Mouse (Mus musculus) heart, embryonic 13.5 days (tissue): ENCODE data around the gene Klf9. TPM values are rescaled to one million over a fixed set of nuclear protein-coding genes. Genes with fewer than 3 reads are reported as not detected.

Experiments used
- ATAC-seq: fragments of 200-750 bp; cut with Nextera tagmentation; 2 replicates; pipeline ENCODE4 v1.8.0; 2017; ENCODE audit warnings: moderate TSS enrichment; ENCODE audit not compliant: insufficient number of reproducible peaks, low FRiP score, low TSS enrichment; ENCODE audit errors: extremely low read depth
- H3K27ac ChIP-seq: fragments of 300-500 bp; sonication (generic); replicated peaks from 2 replicates; pipeline ENCODE4 v1.5.1; 2015; ENCODE audit warnings: moderate library complexity, mild to moderate bottlenecking, inconsistent platforms
- H3K27me3 ChIP-seq: fragments of 300-500 bp; sonication (generic); replicated peaks from 2 replicates; pipeline ENCODE4 v1.6.1; 2015; ENCODE audit warnings: mild to moderate bottlenecking, inconsistent platforms
- H3K36me3 ChIP-seq: fragments of 300-500 bp; sonication (generic); 2 replicates; pipeline ENCODE4 v1.6.1; 2015; ENCODE audit warnings: mild to moderate bottlenecking, inconsistent platforms
- H3K4me1 ChIP-seq: fragments of 300-500 bp; sonication (generic); 2 replicates; pipeline ENCODE4 v1.6.1; 2015; ENCODE audit warnings: inconsistent platforms
- H3K4me2 ChIP-seq: fragments of 300-500 bp; sonication (generic); 2 replicates; pipeline ENCODE4 v1.6.1; 2015; ENCODE audit warnings: inconsistent platforms, mild to moderate bottlenecking, moderate library complexity
- H3K4me3 ChIP-seq: fragments of 300-500 bp; sonication (generic); 2 replicates; pipeline ENCODE4 v1.5.1; 2015; ENCODE audit warnings: moderate library complexity, mild to moderate bottlenecking, inconsistent platforms
- H3K9ac ChIP-seq: fragments of 300-500 bp; sonication (generic); 2 replicates; pipeline ENCODE4 v1.6.1; 2015; ENCODE audit warnings: inconsistent platforms, mild to moderate bottlenecking, moderate library complexity
- H3K9me3 ChIP-seq: fragments of 300-500 bp; sonication (generic); 2 replicates; pipeline ENCODE4 v1.6.1; 2016; ENCODE audit warnings: inconsistent platforms
- WGBS: fragments of 180-500 bp; shearing (Covaris S2); methylation state at CpG from one replicate; pipeline ENCODE4 v1.1.7; 2015; ENCODE audit warnings: mixed read lengths; 5-methylcytosine and 5-hydroxymethylcytosine counted together
- polyA plus RNA-seq: library from polyadenylated mRNA; unstranded; fragments of >200 nt; fragmentation: Nextera tagmentation; extraction: Ambion mirVana; gene quantifications from 2 replicates; pipeline ENCODE4 v1.2.1, GENCODE M21; 2015

Gene Klf9
- 2.2 and 2.4 TPM in 2 replicates for polyA plus RNA-seq

DNA sequence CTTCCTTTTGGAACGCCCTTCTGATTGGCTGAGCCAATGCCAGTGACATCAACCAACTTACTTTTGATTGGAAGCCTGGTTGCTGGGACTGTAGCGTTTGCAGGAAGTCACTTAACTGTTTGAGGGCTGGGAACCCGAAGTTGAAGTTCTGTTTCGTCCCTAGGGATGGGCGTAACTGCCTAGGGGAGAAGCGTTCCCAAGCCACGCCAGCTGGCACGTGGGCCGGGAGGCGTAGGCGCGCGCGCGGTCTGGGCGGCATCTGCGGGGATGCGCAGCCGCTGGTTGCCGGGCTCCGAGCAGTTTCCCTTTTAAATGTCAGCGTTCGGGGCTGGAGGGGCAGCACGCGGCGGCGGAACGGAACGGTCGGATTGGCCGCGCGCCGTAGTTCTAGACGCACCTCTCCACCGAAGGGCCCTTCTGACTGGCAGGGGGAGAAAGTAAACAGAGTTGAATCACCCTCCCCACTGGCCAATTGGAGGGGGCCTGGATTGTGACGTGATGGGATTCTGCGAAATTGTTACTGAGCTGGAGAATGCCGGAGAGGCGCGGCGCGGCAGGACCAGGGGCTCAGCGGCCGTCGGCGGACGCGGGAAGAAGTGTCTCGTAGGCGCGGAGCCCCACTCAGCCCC is at the start of gene Klf9:
Gene Klf9, plus strand, starts transcription at position 538 of the 629 bp plus-strand sequence.
- H3K4me3 ChIP-seq: peak within 1 kb of the TSS; percentile 74
- H3K27me3 ChIP-seq: peaks cover 22% of the 10 kb centered on the region
- no peaks in the 10 kb centered on the region for H3K9me3 ChIP-seq
- peak within 1 kb of the TSS; percentile 86 for H3K27ac ChIP-seq
- H3K36me3 ChIP-seq: no peaks in the 10 kb centered on the region
- H3K4me1 ChIP-seq: peaks cover 39% of the 10 kb centered on the region
- H3K4me2 ChIP-seq: peak within 1 kb of the TSS; percentile 100
- peak; percentile 74 for ATAC-seq
- WGBS: under 1% methylated on average over 52 of the region's 52 CpGs
- H3K9ac ChIP-seq: peak within 1 kb of the TSS; percentile 83

DNA sequence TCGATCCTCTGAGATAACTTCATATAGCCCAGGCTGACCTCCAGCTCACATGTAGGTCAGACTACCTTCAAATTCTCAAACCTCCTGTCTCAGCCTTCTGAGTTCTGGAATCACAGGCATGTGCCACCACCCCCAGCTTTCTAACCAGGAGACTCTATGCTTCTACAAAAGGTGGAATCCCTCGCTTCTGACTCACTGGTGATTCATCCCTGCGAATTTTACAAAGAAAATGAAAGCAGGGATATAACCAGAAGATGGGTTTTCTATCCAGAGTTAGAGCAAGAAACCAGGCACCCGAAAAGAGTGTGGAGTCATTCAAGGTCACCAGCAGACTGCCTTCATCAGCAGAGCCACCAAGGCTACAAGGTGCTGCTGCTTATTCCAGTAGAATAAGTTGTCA is 49.4 kb upstream of the Klf9 start:
- H3K9me3 ChIP-seq: peaks cover 2% of the 10 kb centered on the region; the same call in 1 of the 2 replicates
- no peak for ATAC-seq
- H3K27me3 ChIP-seq: no peaks in the 10 kb centered on the region
- H3K9ac ChIP-seq: no peak overlapping the region
- H3K27ac ChIP-seq: no peak overlapping the region
- 69% methylated on average over 4 of the region's 4 CpGs for WGBS
- H3K4me3 ChIP-seq: no peak overlapping the region
- H3K36me3 ChIP-seq: no peaks in the 10 kb centered on the region
- H3K4me1 ChIP-seq: no peaks in the 10 kb centered on the region
- no peak overlapping the region for H3K4me2 ChIP-seq

DNA sequence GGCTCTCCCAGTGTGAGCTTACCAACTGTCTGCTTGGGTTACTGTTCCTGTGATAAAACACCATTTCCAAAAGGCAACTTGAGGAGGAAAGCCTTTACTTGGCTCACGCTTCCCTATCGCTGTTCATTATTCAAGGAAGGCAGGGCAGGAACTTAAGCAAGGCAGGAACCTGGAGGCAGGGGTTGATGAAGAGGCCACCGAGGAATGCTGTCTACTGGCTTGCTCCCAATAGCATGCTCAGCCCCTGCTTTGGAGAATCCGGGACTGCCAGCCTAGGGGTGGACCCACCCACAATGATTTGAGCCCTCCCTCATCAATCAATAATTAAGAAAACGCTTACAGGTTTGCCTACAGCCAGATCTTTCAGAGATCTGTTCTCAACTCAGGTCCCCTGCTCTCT is 47.5 kb upstream of the Klf9 start:
- Histone ChIP-seq H3K4me2 (no peak overlapping the region), H3K27me3 (no peaks in the 10 kb centered on the region), H3K27ac (no peak overlapping the region), H3K4me1 (no peaks in the 10 kb centered on the region), H3K36me3 (no peaks in the 10 kb centered on the region), H3K4me3 (no peak overlapping the region), H3K9ac (no peak overlapping the region), H3K9me3 (peaks cover 4% of the 10 kb centered on the region; the same call in 1 of the 2 replicates)
- ATAC-seq: no peak
- WGBS: 72% methylated on average over 5 of the region's 5 CpGs

DNA sequence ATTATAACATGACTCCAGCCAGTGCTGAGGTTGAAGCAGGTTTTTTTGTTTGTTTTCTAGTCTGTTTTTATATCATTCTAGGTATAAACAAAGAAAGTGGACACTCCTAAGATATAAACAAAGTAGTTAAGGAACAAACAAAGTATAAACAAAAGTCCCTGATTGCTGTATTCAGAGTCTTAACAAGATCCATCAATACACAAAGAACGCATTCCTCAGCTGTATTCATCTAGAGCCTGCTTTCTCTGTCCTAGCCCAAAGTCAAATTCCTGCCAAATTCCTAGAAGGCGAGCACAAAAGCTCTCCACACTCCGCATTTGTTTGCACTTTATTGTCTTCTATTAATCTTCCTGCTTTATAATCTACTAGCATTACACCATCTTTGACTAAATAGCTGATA is 46.1 kb upstream of the Klf9 start:
- H3K27me3 ChIP-seq: no peaks in the 10 kb centered on the region
- peaks cover 4% of the 10 kb centered on the region; the same call in 1 of the 2 replicates for H3K9me3 ChIP-seq
- no peak overlapping the region for H3K9ac ChIP-seq
- H3K27ac ChIP-seq: no peak overlapping the region
- H3K4me3 ChIP-seq: no peak overlapping the region
- WGBS: 59% methylated on average over 3 of the region's 3 CpGs
- no peak for ATAC-seq
- no peak overlapping the region for H3K4me2 ChIP-seq
- H3K4me1 ChIP-seq: no peaks in the 10 kb centered on the region
- no peaks in the 10 kb centered on the region for H3K36me3 ChIP-seq

DNA sequence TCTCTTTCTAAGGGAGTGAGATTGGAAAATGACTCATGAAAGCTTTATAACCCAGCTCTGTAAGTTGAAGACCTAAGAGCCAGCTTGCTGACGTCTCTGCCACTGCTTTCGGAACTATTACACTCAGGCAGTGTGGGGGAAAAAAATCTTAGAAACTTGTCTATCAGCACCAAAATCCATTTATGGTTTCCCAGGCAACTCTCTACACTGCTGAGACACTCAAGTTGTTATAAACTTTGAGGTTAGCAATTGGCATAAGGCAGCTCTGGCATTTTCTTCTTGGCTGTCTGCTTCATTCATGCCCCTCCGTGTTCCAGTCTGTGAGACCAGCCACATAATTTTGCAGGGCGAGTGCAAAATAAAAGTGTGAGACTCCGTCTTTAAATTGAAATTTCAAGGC is 34.2 kb upstream of the Klf9 start:
- Histone ChIP-seq H3K4me1 (no peaks in the 10 kb centered on the region), H3K9ac (no peak overlapping the region), H3K36me3 (no peaks in the 10 kb centered on the region), H3K27ac (no peak overlapping the region), H3K4me3 (no peak overlapping the region), H3K9me3 (no peaks in the 10 kb centered on the region), H3K27me3 (no peaks in the 10 kb centered on the region), H3K4me2 (no peak overlapping the region)
- no peak for ATAC-seq
- WGBS: 75% methylated on average over 5 of the region's 5 CpGs

DNA sequence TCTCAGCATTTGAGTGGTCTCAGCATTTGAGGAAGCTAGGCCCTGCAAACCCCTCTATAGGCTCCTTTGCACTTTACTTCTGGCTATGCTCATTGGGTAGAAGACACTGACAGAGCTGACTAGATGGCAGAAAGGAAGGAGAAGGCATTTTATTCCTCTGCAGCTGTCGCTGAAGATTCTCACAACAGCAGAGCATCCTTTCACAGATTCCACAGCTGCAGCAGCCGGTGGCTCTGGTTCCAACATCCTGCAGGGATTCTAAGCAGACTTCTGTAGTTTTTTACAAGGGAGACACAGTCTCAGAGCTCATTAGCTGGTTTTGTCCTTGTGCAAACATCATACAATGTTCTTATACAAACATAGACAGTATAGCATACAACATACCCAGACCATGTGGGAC is 33.7 kb upstream of the Klf9 start:
- Histone ChIP-seq H3K9ac (no peak overlapping the region), H3K4me1 (no peaks in the 10 kb centered on the region)
- 50% methylated on average over 2 of the region's 2 CpGs for WGBS

DNA sequence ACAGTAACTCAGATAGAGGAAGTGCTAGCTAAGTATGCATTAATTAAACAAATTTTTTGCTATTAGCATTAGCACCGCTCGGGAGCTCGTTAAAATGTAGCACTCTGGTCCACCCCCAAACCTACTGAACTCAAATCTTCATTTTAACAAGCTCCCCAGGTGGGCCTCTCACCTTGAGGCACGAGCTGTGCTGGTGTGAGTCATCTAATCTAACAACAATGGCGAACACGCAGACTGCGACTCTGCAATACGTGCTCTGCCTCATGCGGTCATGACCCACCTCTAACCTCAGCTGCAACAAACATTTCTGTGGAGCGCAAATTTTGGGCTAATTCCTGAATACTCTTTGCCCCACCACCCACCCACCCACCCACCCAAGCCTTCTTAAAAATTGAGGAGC is 19.2 kb upstream of the Klf9 start:
- no peaks in the 10 kb centered on the region for H3K9me3 ChIP-seq
- H3K27ac ChIP-seq: no peak overlapping the region
- no peaks in the 10 kb centered on the region for H3K36me3 ChIP-seq
- H3K4me2 ChIP-seq: 0 out of 2 replicates have a peak overlapping the region, but pooled peaks have one; percentile 18
- no peak overlapping the region for H3K9ac ChIP-seq
- no peaks in the 10 kb centered on the region for H3K27me3 ChIP-seq
- WGBS: 14% methylated on average over 10 of the region's 10 CpGs
- H3K4me3 ChIP-seq: no peak overlapping the region
- ATAC-seq: no peak
- 0 out of 2 replicates have a peak, but pooled peaks cover 2% of the 10 kb centered on the region for H3K4me1 ChIP-seq

More for the DNA sequence above, 33.7 kb upstream of the Klf9 start:
- no peaks in the 10 kb centered on the region for H3K27me3 ChIP-seq
- no peak overlapping the region for H3K4me3 ChIP-seq
- no peak overlapping the region for H3K4me2 ChIP-seq
- no peak for ATAC-seq
- H3K9me3 ChIP-seq: no peaks in the 10 kb centered on the region
- H3K36me3 ChIP-seq: no peaks in the 10 kb centered on the region
- no peak overlapping the region for H3K27ac ChIP-seq

DNA sequence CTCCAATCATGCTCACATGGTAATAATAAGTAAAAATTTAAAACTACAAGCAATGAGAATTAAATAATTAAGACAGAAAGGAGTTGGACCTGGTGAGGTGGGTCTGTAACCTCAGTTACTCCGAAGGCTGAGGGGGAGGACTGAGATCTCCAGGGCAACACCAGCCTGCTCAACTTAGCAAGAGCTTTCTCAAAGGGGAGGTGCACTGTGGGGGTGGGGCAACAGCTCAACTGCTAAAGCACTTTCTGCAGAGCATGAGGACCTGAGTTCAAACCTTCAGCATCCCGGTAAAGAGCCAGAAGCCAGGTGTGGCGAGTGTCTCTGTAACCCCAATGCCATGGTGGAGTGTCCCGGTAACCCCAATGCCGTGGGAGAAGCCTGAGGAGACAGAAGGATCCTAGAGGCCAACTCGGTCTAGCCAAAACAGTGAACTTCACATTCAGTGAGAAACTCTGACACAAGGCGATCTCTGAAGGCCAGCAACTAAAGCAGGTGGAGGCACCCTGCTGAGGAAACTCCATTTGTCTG is 16.9 kb upstream of the Klf9 start:
- Histone ChIP-seq H3K27ac (no peak overlapping the region), H3K4me2 (no peak overlapping the region), H3K4me1 (0 out of 2 replicates have a peak, but pooled peaks cover 2% of the 10 kb centered on the region), H3K27me3 (no peaks in the 10 kb centered on the region), H3K9me3 (no peaks in the 10 kb centered on the region), H3K4me3 (no peak overlapping the region), H3K9ac (no peak overlapping the region), H3K36me3 (no peaks in the 10 kb centered on the region)
- no peak for ATAC-seq
- 73% methylated on average over 7 of the region's 7 CpGs for WGBS

DNA sequence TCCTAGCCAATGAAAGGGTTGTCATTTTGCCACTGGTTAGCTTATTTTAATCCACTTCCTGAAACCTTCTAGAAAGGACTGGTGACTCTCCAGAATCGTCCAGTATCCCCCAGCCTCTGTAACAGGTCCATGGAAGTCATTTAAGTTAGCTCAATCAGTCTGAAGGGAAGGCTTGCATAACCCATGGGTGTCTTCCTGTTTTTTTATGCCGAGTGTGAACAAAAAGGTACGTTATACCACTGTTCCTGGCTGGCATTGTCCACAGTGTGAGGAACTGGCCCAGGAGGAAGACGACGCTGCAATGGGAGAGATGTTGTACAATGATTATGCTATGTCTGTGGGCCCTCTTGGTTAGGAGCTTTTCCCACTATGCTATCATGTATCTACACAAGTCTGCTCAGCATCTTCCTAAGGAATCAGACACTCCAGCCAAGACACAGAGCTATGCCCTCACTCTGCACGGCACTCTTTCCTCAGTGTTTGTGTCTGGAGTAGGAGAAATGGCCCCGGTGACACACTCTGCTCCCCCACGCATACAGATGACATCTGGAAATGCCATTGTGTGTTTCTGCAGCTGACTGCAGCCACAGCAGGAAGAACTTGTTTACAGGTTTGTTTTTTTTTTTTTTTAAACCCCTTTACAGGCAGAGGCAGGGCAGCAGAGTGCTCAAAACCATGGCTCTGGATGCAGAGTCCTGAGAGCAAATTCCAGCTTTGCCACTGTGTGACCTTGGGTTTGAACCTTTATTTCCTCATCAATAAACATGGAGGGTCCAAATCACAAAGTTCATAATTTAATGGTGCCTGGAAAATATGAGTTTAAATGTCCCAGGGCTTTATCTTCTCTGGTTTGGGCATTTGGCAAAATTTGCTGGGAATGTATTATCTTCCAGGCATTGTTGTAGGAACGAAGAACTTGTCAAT is 15.5 kb upstream of the Klf9 start:
- 0 out of 2 replicates have a peak, but pooled peaks cover 2% of the 10 kb centered on the region for H3K4me1 ChIP-seq
- H3K4me3 ChIP-seq: no peak overlapping the region
- no peak overlapping the region for H3K4me2 ChIP-seq
- H3K27me3 ChIP-seq: no peaks in the 10 kb centered on the region
- no peak for ATAC-seq
- H3K27ac ChIP-seq: no peak overlapping the region
- H3K36me3 ChIP-seq: no peaks in the 10 kb centered on the region
- no peaks in the 10 kb centered on the region for H3K9me3 ChIP-seq
- H3K9ac ChIP-seq: no peak overlapping the region
- WGBS: 62% methylated on average over 9 of the region's 9 CpGs

DNA sequence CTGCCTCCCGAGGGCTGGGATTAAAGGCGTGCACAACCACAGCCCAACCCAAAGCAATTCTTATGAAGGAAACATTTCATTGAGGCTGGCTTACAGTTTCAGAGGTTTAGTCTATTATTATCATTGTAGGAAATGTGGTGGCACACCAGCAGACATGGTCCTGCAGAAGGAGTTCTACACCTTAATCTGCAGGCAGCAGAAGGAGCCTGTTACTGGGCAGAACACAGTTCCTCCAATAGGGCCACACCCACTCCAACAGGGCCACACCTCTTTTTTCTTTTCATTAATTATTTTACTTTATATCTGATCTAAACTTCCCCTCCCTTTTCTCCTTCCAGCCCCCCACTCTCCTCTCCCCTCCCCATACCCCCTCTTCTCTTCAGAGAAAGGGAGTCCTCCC is 11.1 kb upstream of the Klf9 start:
- ATAC-seq: no peak
- H3K9me3 ChIP-seq: no peaks in the 10 kb centered on the region
- 71% methylated on average over 2 of the region's 2 CpGs for WGBS

DNA sequence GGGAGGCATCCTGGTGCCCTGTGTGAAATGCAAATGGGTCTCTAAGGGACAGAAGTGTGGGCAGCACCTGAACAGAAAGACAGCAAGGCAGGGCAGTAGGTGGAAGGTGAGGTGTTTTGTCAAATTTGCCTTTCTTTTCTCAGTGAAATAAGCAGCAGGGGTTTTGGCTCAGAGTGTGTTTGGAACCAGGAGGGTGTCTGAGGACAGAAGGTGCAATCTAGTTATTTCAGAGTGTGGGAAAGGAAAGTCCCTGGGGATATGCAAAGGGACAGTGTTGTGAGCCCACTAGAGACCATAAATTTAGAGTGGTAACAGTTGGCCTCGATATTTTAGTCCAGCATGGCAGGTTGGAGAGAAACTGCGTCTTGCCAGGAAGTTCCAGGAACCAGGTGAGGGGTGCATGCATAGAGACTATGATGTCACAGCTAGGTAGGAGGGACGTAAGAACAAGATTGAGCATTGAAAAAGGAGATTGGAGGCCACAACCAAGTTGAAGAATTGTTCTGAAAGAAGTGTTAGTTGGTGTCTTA is 8.9 kb upstream of the Klf9 start:
- Histone ChIP-seq H3K9ac (no peak overlapping the region), H3K4me2 (no peak overlapping the region), H3K4me1 (peaks cover 34% of the 10 kb centered on the region), H3K36me3 (no peaks in the 10 kb centered on the region), H3K27ac (no peak overlapping the region), H3K4me3 (no peak overlapping the region), H3K27me3 (peaks cover 53% of the 10 kb centered on the region), H3K9me3 (no peaks in the 10 kb centered on the region)
- no peak for ATAC-seq
- WGBS: 47% methylated on average over 3 of the region's 3 CpGs

More for the DNA sequence above, 11.1 kb upstream of the Klf9 start:
- Histone ChIP-seq H3K4me2 (no peak overlapping the region), H3K27ac (no peak overlapping the region), H3K4me3 (no peak overlapping the region), H3K4me1 (peaks cover 16% of the 10 kb centered on the region), H3K27me3 (peaks cover 39% of the 10 kb centered on the region), H3K9ac (no peak overlapping the region), H3K36me3 (no peaks in the 10 kb centered on the region)
